Mouse (Mus musculus) liver, embryonic 16.5 days (tissue): ENCODE measurements around the gene Olfr338. TPM values are rescaled to one million over a fixed set of nuclear protein-coding genes. Genes with fewer than 3 reads are reported as not detected.
"Not testable (repeated sequence)": the region's sequence is repeated elsewhere in the genome, so short reads cannot be mapped to it uniquely, and the experiment has no call there.

Experiments
- ATAC-seq: fragments of 200-750 bp; cut with Nextera tagmentation; 2 replicates; pipeline ENCODE4 v1.8.0; 2017; ENCODE audit warnings: low read depth, mild to moderate bottlenecking, moderate number of reproducible peaks, moderate library complexity
- H3K27ac ChIP-seq: fragments of 300-500 bp; sonication (generic); 2 replicates; pipeline ENCODE4 v1.5.1; 2014; ENCODE audit warnings: mild to moderate bottlenecking, low read length
- H3K27me3 ChIP-seq: fragments of 300-500 bp; sonication (generic); 2 replicates; pipeline ENCODE4 v1.6.1; 2014; ENCODE audit warnings: low read depth, low read length, mixed read lengths; ENCODE audit not compliant: control insufficient read depth, insufficient read depth
- H3K36me3 ChIP-seq: fragments of 300-500 bp; sonication (generic); 2 replicates; pipeline ENCODE4 v1.6.1; 2014; ENCODE audit warnings: mild to moderate bottlenecking; ENCODE audit not compliant: control insufficient read depth, insufficient read depth
- H3K4me1 ChIP-seq: fragments of 300-500 bp; sonication (generic); 2 replicates; pipeline ENCODE4 v1.6.1; 2014; ENCODE audit warnings: low read depth, low read length, mixed read lengths; ENCODE audit not compliant: control insufficient read depth
- H3K4me2 ChIP-seq: fragments of 300-500 bp; sonication (generic); 2 replicates; pipeline ENCODE4 v1.6.1; 2014; ENCODE audit warnings: low read depth, low read length, mixed read lengths
- H3K4me3 ChIP-seq: fragments of 300-500 bp; sonication (generic); 2 replicates; pipeline ENCODE4 v1.5.1; 2014; ENCODE audit warnings: low read depth, mild to moderate bottlenecking, low read length
- H3K9ac ChIP-seq: fragments of 300-500 bp; sonication (generic); 2 replicates; pipeline ENCODE4 v1.6.1; 2014; ENCODE audit warnings: low read depth, low read length
- H3K9me3 ChIP-seq: fragments of 300-500 bp; sonication (generic); replicated peaks from 2 replicates; pipeline ENCODE4 v1.6.1; 2016; ENCODE audit warnings: low read length; ENCODE audit not compliant: control insufficient read depth
- WGBS: fragments of 180-500 bp; shearing (Covaris S2); extraction: QIAGEN DNeasy Blood & Tissue Kit; methylation state at CpG from one replicate; pipeline ENCODE4 v1.1.7; 2014; ENCODE audit not compliant: insufficient replicate concordance; 5-methylcytosine and 5-hydroxymethylcytosine counted together
- polyA plus RNA-seq: library from polyadenylated mRNA; unstranded; fragments of >200 nt; fragmentation: Nextera tagmentation; extraction: Ambion mirVana; gene quantifications from 2 replicates; pipeline ENCODE4 v1.2.1, GENCODE M21; 2015

The Olfr338 gene
- polyA plus RNA-seq = not detected in 2 replicates

DNA sequence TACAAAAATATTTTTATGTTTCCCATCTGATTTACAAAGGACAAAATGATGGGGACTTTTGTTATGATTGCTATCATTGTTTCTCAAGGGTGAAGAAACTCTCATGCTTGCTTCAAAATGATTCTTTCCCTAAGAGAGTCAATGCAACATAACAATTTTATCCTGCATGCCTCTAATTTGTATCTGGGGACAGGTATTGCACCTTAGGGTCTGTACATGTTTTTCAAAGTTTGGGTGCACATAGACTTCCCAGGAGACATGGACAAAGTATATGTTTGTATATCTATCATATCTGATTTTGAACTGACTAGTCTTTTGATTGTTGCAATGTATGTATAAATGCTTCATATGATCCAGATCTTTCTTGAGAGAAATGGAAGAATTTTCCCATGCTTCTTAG, at the start of gene Olfr338:
Gene Olfr338, plus strand, starts transcription at position 301 of the 400 bp plus-strand sequence.
- no peaks in the 10 kb centered on the region for H3K4me1 ChIP-seq
- no peak within 1 kb of the TSS for H3K9ac ChIP-seq
- ATAC-seq = no peak
- no peak within 1 kb of the TSS for H3K27ac ChIP-seq
- no peaks in the 10 kb centered on the region for H3K27me3 ChIP-seq
- H3K4me3 ChIP-seq = no peak within 1 kb of the TSS
- no peak within 1 kb of the TSS for H3K4me2 ChIP-seq
- no peaks in the 10 kb centered on the region for H3K36me3 ChIP-seq
- H3K9me3 ChIP-seq = no peaks in the 10 kb centered on the region

DNA sequence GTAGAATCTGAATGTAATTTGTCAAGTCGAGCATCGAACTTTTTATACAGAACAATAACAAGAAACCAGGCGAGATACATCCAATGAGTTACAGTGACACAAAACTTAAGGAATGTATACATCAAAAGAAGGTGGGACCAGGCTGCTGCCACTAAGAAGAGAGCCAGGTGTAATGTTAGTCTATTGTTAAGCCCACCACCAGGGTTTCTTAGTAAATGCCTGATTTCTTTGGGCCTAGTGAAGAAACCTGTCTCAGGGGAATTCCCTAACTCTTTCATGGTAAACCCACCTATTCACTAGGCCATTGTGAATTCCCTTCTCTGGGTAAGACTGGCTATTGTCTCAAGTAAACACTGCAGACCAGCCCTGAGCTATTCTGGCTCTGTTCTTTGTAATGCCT, 41.9 kb downstream of the Olfr338 start:
- H3K36me3 ChIP-seq, ATAC-seq, H3K9ac ChIP-seq, H3K4me3 ChIP-seq, H3K27me3 ChIP-seq, H3K27ac ChIP-seq, H3K4me1 ChIP-seq, H3K4me2 ChIP-seq, H3K9me3 ChIP-seq: not testable (repeated sequence)
- whole genome bisulfite sequencing = 56% methylated on average over 3 of the region's 3 CpGs

DNA sequence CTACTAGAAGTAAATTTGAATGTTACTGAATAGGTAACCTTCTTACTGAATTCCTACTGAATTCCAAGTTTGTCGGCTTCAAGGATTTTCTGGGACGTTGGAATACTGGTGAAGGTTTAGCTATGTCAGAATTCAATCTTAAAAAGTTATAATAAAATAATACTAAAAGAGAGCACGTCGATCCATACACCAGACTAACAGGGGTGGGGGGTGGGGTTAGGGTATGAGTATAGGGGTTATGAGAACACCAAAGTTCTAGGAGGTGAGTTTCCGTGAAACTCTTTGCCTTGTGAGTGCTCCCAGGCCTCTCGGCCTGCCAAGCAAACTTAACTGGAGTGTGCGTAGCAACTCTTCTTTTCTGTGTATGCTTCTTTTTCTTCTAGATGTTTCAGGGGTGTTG, 42.3 kb downstream of the Olfr338 start:
- not testable (repeated sequence) for ATAC-seq

DNA sequence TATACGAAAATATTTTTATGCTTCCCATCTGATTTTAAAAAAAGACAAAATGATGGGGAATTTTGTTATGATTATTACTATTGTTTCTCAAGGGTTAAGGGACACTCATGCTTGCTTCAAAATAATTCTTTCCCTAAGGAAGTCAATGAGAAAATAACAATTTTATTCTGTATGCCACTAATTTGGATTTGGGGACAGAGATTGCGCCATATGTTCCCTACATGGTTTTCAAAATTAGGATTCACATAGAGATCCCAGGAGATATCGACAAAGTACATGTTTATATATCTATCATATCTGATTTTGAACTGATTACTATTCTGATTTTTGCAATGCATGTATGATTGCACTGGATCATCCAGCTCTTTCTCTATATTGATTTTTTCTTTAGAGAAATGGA, 45.3 kb downstream of the Olfr338 start, which contains the start of gene Olfr339:
Gene Olfr339, plus strand, starts transcription at position 301 of the 400 bp plus-strand sequence.
- H3K9me3 ChIP-seq = no peaks in the 10 kb centered on the region; the same call in 1 of the 2 replicates
- H3K4me1 ChIP-seq = no peaks in the 10 kb centered on the region
- no peak within 1 kb of the TSS for H3K9ac ChIP-seq
- H3K27ac ChIP-seq = no peak within 1 kb of the TSS
- WGBS = 55% methylated on average over 3 of the region's 3 CpGs
- no peak within 1 kb of the TSS for H3K4me2 ChIP-seq
- ATAC-seq = no peak
- H3K4me3 ChIP-seq = no peak within 1 kb of the TSS
- H3K27me3 ChIP-seq = no peaks in the 10 kb centered on the region
- H3K36me3 ChIP-seq = no peaks in the 10 kb centered on the region

More for the DNA sequence above, 42.3 kb downstream of the Olfr338 start:
- 71% methylated on average over 7 of the region's 7 CpGs for WGBS
- not testable (repeated sequence) for H3K9ac ChIP-seq, H3K27me3 ChIP-seq, H3K4me2 ChIP-seq, H3K4me1 ChIP-seq, H3K27ac ChIP-seq, H3K9me3 ChIP-seq, H3K4me3 ChIP-seq, H3K36me3 ChIP-seq

Other genes starting within 250 kb of the Olfr338 start
- 14.6 and 17.0 TPM in 2 replicates for gene Mrrf, start 237.1 kb upstream of the Olfr338 start, polyA plus RNA-seq
- gene Rbm18, start 236.7 kb upstream of the Olfr338 start, polyA plus RNA-seq = 22.4 TPM in 2 replicates
- gene Ptgs1, start 143.1 kb upstream of the Olfr338 start, polyA plus RNA-seq = 20.9 and 22.5 TPM in 2 replicates
- gene Olfr339, start 45.4 kb downstream of the Olfr338 start, polyA plus RNA-seq = not detected in 2 replicates
- not detected in 2 replicates for gene Olfr340, start 79.1 kb downstream of the Olfr338 start, polyA plus RNA-seq
- gene Olfr341, start 108.9 kb downstream of the Olfr338 start, polyA plus RNA-seq = not detected in 2 replicates
- gene Olfr342, start 151.5 kb downstream of the Olfr338 start, polyA plus RNA-seq = not detected in 2 replicates
- not detected in 2 replicates for gene Olfr344, start 193.1 kb downstream of the Olfr338 start, polyA plus RNA-seq